Mouse (Mus musculus): ENCODE data around the gene Gm20905.
"Not testable (repeated sequence)": the region's sequence is repeated elsewhere in the genome, so short reads cannot be mapped to it uniquely, and the experiment has no call there.

Gene Gm20905

DNA sequence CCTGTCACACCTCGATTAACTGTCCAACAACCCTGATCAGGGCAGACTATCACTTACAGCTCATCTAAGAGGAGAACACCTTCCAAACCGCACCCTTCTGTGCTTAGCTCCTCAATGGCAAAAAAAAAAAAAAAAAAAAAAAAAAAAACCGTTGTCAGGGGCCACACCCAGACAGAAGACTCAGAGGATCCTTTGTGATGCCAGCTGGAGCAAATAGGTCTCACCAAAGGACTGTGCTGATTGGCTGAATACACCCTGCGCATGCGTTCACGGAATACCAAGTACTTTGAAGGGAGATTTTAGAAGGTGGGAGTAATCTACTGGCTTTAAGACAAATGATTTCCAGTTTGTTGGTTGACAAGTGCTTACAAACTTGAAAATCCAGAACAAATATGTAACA lies at the start of gene Gm20905:
Gm20905 (minus strand) TSS at position 101 of the 400 bp plus-strand sequence.
- in situ Hi-C loops (cut with MboI; ENCODE audit: low pct_unique_long_range_greater_than_20kb in 1 of 2, low sequenced_read_pairs in 2 of 2, unreplicated experiment in 1 of 2) = not testable (repeated sequence)

Data from mouse embryonic stem cell (cell line).